Mouse (Mus musculus): ENCODE results near the gene Dcaf10.
"Not testable (repeated sequence)": the region's sequence is repeated elsewhere in the genome, so short reads cannot be mapped to it uniquely, and the experiment has no call there.

Gene Dcaf10

DNA sequence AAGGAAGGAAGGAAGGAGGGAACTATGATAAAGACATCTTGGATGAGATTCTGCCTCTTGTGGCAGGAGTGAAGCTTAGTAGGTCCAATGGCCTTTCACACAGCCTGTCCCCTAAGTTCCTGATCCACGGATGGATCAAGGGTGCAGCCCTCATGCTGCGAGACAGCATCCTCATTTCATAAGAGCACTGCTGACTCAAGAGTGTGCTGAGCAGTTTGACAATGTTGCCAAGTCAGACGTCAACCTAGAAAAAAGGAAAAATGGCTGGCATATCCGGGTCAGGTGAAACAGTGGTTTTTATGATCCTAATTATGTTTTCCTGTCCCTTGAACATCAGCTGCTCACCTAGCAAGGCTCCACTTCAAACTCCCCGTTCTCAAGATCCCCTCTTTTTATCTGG lies 51.8 kb downstream of the Dcaf10 start:
- DNase-seq (ENCODE audit: low spot score), result no peak

DNA sequence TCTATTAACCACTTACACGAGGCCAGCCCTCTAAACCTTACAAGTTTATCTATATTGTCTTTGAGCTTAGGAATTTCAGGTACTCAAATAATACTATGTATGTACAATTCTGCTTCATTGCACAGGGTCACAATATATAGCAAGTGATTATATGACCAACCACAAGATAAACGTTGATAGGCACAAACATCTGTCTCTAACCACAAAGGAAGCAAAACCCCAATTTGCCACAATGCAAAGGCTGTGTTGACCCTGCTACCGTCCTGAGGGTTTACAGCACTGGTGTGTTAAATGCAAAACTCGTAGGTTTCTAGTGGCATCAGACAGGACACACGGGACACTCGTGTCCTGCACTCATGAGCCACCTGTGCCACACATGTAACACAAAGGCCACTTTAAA lies 54.3 kb downstream of the Dcaf10 start:
- not testable (repeated sequence) for DNase-seq (ENCODE audit: low spot score)

DNA sequence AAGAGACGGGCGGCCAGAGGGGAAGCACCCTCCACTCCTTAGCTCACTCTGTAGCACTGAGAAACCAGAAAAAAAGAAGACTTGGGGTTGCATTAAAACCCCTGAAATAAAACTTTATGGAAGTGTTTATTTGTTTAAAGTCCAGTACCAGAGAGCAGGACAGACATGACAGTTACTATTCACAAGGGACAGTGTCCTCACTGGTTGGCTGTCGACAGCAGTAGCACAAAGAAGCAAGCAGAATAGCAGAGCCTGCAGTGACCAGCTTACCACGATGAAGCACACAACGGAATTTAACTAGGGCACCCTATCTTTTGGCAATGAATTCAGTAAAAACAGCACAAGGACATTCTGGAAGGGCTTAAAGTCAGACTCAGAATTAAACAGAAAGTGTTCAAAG lies 56.4 kb downstream of the Dcaf10 start:
- DNase-seq (ENCODE audit: low spot score), result not testable (repeated sequence)

- DNase-seq (ENCODE audit: low spot score), result no peak
Measured at GRCm38 (mm10) chr4:45399421-45400210, 57.7 kb downstream of the Dcaf10 start.

GRCm38 (mm10) chr4:45402281-45402680 lies 60.4 kb downstream of the Dcaf10 start:
- no peak for DNase-seq (ENCODE audit: low spot score)

DNA sequence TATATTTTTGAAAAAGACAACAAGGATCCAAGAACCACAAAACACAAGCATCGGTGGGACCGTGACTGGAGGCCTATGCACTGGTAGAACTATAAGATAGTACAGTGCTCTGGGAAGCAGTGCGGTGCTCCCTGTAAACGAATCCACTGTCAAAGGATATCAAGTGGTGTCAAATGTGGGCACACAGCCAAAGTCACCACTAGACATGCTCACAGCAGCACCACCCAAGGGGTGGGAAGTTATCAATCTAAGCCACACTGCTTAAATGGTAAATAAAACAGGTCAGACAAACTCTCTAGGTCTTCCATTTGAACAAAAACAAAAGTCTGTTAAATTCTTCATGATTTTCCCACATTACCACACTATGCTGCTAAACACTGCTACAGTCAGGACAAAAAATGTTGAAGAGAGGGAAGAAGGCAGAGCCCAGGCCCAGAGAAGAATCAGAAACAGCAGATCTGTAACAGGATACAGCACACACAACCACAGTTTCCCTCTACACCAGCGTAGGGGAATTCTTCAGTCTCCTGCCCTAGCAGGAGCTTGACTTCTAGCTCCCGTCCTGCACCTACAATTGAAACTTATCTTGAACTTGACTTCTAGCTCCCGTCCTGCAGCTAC lies 61.1 kb downstream of the Dcaf10 start:
- DNase-seq (ENCODE audit: low spot score), result no peak

DNA sequence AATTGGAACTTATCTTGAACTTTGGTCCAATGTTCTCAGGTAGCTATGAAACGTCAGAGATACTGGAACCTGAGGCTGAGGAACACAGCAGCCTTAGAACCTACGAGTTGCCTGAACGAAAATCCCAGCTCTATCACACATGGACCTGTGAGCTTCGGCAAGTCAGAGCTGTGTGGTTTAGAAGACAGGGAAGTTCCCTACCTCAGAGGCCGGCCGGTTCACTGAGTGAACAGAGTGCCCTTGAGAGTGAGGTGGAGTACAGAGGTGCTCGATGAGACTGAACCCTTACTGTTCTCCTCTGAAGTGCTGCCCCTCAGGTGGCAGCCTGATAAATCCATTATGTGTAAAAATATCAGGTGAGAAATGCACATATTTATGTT lies 61.6 kb downstream of the Dcaf10 start:
- no peak for DNase-seq (ENCODE audit: low spot score)

- DNase-seq (ENCODE audit: low spot score), result no peak
Measured at GRCm38 (mm10) chr4:45404086-45404485, 62.2 kb downstream of the Dcaf10 start.

DNA sequence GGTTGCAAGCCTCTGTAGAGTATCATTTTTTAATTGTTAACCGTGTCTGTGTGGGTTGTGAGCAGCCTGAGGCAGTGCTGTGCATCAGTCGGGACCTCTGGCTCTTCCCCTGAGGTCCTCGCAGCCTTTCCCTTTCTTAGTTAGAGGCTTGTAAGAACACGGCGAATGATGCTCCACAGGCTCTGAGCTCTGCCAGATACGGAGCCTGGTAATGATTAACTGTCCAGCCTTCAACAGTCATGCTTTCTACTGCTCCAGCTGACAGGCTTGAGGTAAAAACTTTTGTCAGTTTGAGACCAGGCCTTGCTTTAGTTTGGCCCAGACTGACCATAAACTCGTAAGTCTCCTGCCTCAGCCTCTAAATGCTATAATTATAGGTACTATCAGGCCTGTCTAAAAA lies 63.4 kb downstream of the Dcaf10 start:
- no peak for DNase-seq (ENCODE audit: low spot score)

GRCm38 (mm10) chr4:45406397-45406796 lies 64.5 kb downstream of the Dcaf10 start:
- DNase-seq (ENCODE audit: low spot score), result no peak

DNA sequence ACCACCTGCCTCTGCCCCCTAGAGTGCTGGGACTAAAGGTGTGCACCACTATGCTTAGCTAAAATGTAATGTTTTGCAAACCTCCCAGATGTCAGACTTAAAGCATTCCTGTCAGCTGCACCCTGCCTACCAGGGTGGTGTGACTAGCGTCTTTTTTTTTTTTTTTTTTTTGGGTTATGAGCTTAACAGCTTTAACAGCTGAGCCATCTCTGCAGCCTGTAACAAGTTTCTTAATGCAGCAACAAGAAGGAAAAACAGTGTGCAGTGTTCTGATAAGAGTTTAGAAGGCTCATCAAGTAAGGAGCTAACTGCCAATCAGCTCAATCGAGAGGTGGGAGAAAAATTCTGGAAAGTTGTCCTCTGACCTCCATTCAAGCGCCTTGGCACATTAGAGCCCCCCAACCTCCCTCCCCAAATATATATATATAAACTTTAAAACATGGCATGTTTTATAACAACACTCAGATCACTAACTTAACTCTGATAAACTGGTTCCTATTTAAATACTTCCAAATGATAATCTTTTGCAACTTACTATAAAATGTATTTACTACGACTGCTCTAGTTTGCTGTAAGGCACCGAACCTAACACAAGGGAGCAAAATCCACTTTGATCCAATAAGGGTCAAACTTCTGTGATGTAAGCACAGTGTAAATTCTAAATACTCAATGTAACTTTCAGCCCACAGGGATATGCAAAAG lies 65.3 kb downstream of the Dcaf10 start:
- no peak for DNase-seq (ENCODE audit: low spot score)

DNA sequence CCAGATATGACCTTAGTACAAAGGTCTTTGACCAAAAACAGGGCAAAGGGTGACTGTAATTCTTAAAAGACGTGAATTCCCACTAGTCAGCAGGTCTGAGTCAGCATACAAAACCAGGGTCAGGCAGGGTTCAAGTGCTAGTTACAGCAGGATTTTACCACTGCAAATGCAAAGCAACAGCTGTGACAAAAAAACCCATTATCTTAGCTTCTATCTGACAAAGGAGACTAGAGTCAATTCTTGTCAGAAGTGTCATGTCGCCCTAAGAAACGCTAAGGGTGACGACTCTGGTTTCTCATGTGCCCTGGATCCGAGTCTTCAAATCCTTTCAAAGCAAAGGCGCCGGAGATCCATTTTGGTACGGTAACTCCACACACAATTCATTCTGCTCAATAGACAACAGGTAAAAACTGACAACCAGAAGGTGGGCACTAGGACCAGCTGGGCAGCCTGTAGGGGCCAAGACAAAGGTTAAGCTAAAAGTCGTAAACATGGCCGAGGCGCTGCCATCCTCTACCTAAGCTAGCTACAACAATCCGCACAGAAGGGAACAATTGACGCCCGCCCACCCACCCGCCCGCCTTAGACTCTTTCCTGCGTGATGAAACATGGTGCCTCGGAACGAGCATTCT lies 65.9 kb downstream of the Dcaf10 start:
- DNase-seq (ENCODE audit: low spot score), result peak; percentile 65

- DNase-seq (ENCODE audit: low spot score), result peak; percentile 91
Measured at GRCm38 (mm10) chr4:45408427-45409132, 66.7 kb downstream of the Dcaf10 start, which contains the start of gene Slc25a51. TSS of gene Slc25a51 (minus strand) at chr4:45408766.

DNA sequence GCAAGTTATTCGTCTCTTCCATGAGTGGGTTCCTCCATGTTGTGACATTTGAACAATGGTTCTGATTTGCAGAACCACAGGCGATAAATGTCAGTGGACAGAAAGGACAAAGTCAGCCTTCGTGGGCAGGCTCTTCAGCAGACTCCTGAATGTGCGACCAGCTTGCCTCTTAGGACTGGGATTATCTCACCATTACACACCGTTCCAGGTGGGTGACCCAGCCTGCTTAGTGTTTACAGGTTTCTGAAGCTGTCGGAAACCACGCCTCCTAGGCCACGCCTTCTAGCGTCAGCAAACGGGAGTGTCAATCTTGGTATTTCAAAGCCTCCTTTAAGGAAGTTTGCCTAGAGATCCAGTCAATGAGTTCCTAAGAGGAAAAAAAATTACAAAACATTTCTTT lies 67.4 kb downstream of the Dcaf10 start:
- peak; percentile 83 for DNase-seq (ENCODE audit: low spot score)

GRCm38 (mm10) chr4:45411181-45411790 lies 69.4 kb downstream of the Dcaf10 start:
- DNase-seq (ENCODE audit: low spot score), result no peak

GRCm38 (mm10) chr4:45412433-45413192 lies 70.7 kb downstream of the Dcaf10 start:
- DNase-seq (ENCODE audit: low spot score), result no peak

GRCm38 (mm10) chr4:45413674-45414338 lies 71.9 kb downstream of the Dcaf10 start:
- no peak for DNase-seq (ENCODE audit: low spot score)

DNA sequence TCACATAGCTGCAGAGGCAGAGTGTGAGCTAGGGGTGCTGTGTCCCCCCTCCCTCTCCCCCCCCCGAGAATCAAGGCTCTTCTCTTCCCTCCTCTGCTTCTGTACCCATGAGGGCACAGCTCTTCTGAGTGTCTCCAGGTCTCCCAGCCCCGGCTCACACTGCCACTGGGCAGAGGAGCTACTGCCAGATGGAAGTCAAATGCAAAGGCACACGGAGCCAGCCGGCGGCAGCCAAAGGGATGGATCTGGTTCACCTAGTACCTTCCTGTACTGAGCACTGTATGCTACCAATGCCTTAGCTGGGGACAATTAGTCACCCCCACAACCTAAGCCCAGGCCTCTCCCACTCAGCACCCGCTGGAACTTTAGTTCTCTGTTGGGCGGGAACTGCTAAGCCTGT lies 74.4 kb downstream of the Dcaf10 start:
- no peak for DNase-seq (ENCODE audit: low spot score)

GRCm38 (mm10) chr4:45418229-45418950 lies 76.5 kb downstream of the Dcaf10 start:
- peak; percentile 86 for DNase-seq (ENCODE audit: low spot score)

Data from embryo, embryonic 10.5 days (tissue).